Mouse (Mus musculus): Measurements from ENCODE around the gene Hsf2bp.

GRCm38 (mm10) chr17:31965623-31966022, 70.5 kb downstream of the Hsf2bp start:
- TF ChIP-seq CTCF (IDR thresholded peaks at IDR 0.05; ENCODE audit: borderline replicate concordance, insufficient read depth, low read depth, low read length) (no peak), POLR2A (IDR thresholded peaks at IDR 0.05; ENCODE audit: borderline replicate concordance, insufficient read depth, low read length) (no peak)
